Mouse (Mus musculus): ENCODE measurements around the gene Fbn1. TPM values are rescaled to one million over a fixed set of nuclear protein-coding genes. Genes with fewer than 3 reads are reported as not detected.

Gene Fbn1
- total and polyA plus RNA-seq, 3 experiments = 0.04 to 0.17 (median 0.09) TPM

- no peaks in the 10 kb centered on the region for H3K9me3 ChIP-seq (replicated peaks; ENCODE audit: low read length)
- H3K4me3 ChIP-seq (replicated peaks in 1 of 3; ENCODE audit: low read depth in 2 of 3, low read length in 2 of 3, poor library complexity in 1 of 3) = no peak overlapping the region
- peaks cover 0 to 3% of the 10 kb centered on the region in 2 experiments; a peak in 1 of 4 replicates for H3K4me1 ChIP-seq (ENCODE audit: control insufficient read depth in 1 of 2, insufficient read depth in 2 of 2)
- H3K79me2 ChIP-seq (replicated peaks; ENCODE audit: control insufficient read depth, extremely low read depth, insufficient read depth, poor library complexity, severe bottlenecking) = no peaks in the 10 kb centered on the region
- no peaks in the 10 kb centered on the region for H3K36me3 ChIP-seq (replicated peaks in 1 of 2; ENCODE audit: control insufficient read depth in 1 of 2, insufficient read depth in 1 of 2, low read length in 1 of 2)
- dilution Hi-C loops (cut with MboI; ENCODE audit: extremely low pct_ligation_motif_present, extremely low pct_unique_long_range_greater_than_20kb, low sequenced_read_pairs) = no loop called here
- H3K9ac ChIP-seq (ENCODE audit: insufficient read depth, low read depth) = no peak overlapping the region
- no peak overlapping the region for H3K4me2 ChIP-seq (ENCODE audit: insufficient read depth, low read depth, poor library complexity, severe bottlenecking)
- no peak overlapping the region for H3K27ac ChIP-seq (ENCODE audit: insufficient read depth, low read depth)
- TF ChIP-seq MAZ (IDR thresholded peaks at IDR 0.05; ENCODE audit: low read depth, low read length) (no peak), ZMIZ1 (IDR thresholded peaks at IDR 0.05; ENCODE audit: low read depth, low read length) (no peak), CHD1 (IDR thresholded peaks at IDR 0.05; ENCODE audit: low read depth, low read length) (no peak), HCFC1 (IDR thresholded peaks at IDR 0.05; ENCODE audit: low read depth, low read length) (no peak), SIN3A (IDR thresholded peaks at IDR 0.05; ENCODE audit: low read length) (no peak), UBTF (IDR thresholded peaks at IDR 0.05; ENCODE audit: low read depth, low read length) (no peak), POLR2A (IDR thresholded peaks at IDR 0.05; ENCODE audit: low read depth, low read length) (no peak), RCOR1 (conservative IDR thresholded peaks at IDR 0.05; ENCODE audit: low read depth, low read length) (no peak), CHD2 (IDR thresholded peaks at IDR 0.05; ENCODE audit: low read length) (no peak), JUN (IDR thresholded peaks at IDR 0.05; ENCODE audit: insufficient read depth, low read depth, low read length) (no peak), KAT2A (IDR thresholded peaks at IDR 0.05; ENCODE audit: insufficient replicate concordance, low read length) (no peak), E2F4 (IDR thresholded peaks at IDR 0.05; ENCODE audit: insufficient replicate concordance, low read depth, low read length) (no peak), ZKSCAN1 (IDR thresholded peaks at IDR 0.05; ENCODE audit: borderline replicate concordance, low read depth, low read length) (no peak), ETS1 (conservative IDR thresholded peaks at IDR 0.05; ENCODE audit: low read depth, low read length) (no peak), MAFK (IDR thresholded peaks at IDR 0.05; ENCODE audit: insufficient replicate concordance, low read length) (no peak), SMC3 (IDR thresholded peaks at IDR 0.05; ENCODE audit: low read depth, low read length) (no peak), POLR2AphosphoS2 (IDR thresholded peaks at IDR 0.05; ENCODE audit: low read depth, low read length) (no peak), BHLHE40 (IDR thresholded peaks at IDR 0.05; ENCODE audit: low read depth, low read length) (no peak), ELF1 (IDR thresholded peaks at IDR 0.05; ENCODE audit: low read depth, low read length) (no peak), TBP (conservative IDR thresholded peaks at IDR 0.05; ENCODE audit: low read depth, low read length) (no peak)
- no peaks in the 10 kb centered on the region for H3K27me3 ChIP-seq (replicated peaks)
- in situ Hi-C loops (cut with MboI; ENCODE audit: low pct_ligation_motif_present, low pct_unique_long_range_greater_than_20kb, low sequenced_read_pairs) = no loop called here
- no peak for DNase-seq (ENCODE audit: extremely low read depth)
Observed at GRCm38 (mm10) chr2:125380086-125380485, 127.7 kb downstream of the Fbn1 start.

- no peak overlapping the region for H3K27ac ChIP-seq (ENCODE audit: insufficient read depth, low read depth)
- dilution Hi-C loops (cut with MboI; ENCODE audit: extremely low pct_ligation_motif_present, extremely low pct_unique_long_range_greater_than_20kb, low sequenced_read_pairs) = no loop called here
- no peaks in the 10 kb centered on the region for H3K79me2 ChIP-seq (replicated peaks; ENCODE audit: control insufficient read depth, extremely low read depth, insufficient read depth, poor library complexity, severe bottlenecking)
- no peak overlapping the region for H3K4me2 ChIP-seq (ENCODE audit: insufficient read depth, low read depth, poor library complexity, severe bottlenecking)
- no peak overlapping the region for H3K9ac ChIP-seq (ENCODE audit: insufficient read depth, low read depth)
- DNase-seq (ENCODE audit: extremely low read depth) = no peak
- H3K9me3 ChIP-seq (replicated peaks; ENCODE audit: low read length) = no peaks in the 10 kb centered on the region
- peaks cover 0 to 3% of the 10 kb centered on the region in 2 experiments; a peak in 1 of 4 replicates for H3K4me1 ChIP-seq (ENCODE audit: control insufficient read depth in 1 of 2, insufficient read depth in 2 of 2)
- TF ChIP-seq ZNF384 (IDR thresholded peaks at IDR 0.05; ENCODE audit: low read depth, low read length) = no peak
- TF ChIP-seq BHLHE40 (IDR thresholded peaks at IDR 0.05; ENCODE audit: low read depth, low read length) = no peak
- no peak for TF ChIP-seq JUND (conservative IDR thresholded peaks at IDR 0.05; ENCODE audit: low read depth, low read length)
- TF ChIP-seq JUN (IDR thresholded peaks at IDR 0.05; ENCODE audit: insufficient read depth, low read depth, low read length) = no peak
- no peak for TF ChIP-seq PAX5 (IDR thresholded peaks at IDR 0.05; ENCODE audit: low read length)
- TF ChIP-seq CHD1 (IDR thresholded peaks at IDR 0.05; ENCODE audit: low read depth, low read length) = no peak
- no peak for TF ChIP-seq ZKSCAN1 (IDR thresholded peaks at IDR 0.05; ENCODE audit: borderline replicate concordance, low read depth, low read length)
- TF ChIP-seq ELF1 (IDR thresholded peaks at IDR 0.05; ENCODE audit: low read depth, low read length) = no peak
- TF ChIP-seq MAZ (IDR thresholded peaks at IDR 0.05; ENCODE audit: low read depth, low read length) = no peak
- TF ChIP-seq POLR2AphosphoS2 (IDR thresholded peaks at IDR 0.05; ENCODE audit: low read depth, low read length) = no peak
- TF ChIP-seq E2F4 (IDR thresholded peaks at IDR 0.05; ENCODE audit: insufficient replicate concordance, low read depth, low read length) = no peak
- TF ChIP-seq EP300 (IDR thresholded peaks at IDR 0.05; ENCODE audit: low read length) = no peak
- TF ChIP-seq ZMIZ1 (IDR thresholded peaks at IDR 0.05; ENCODE audit: low read depth, low read length) = no peak
- TF ChIP-seq RCOR1 (conservative IDR thresholded peaks at IDR 0.05; ENCODE audit: low read depth, low read length) = no peak
- no peak for TF ChIP-seq KAT2A (IDR thresholded peaks at IDR 0.05; ENCODE audit: insufficient replicate concordance, low read length)
- TF ChIP-seq CHD2 (IDR thresholded peaks at IDR 0.05; ENCODE audit: low read length) = no peak
- TF ChIP-seq CTCF (conservative IDR thresholded peaks at IDR 0.05 in 1 of 2, IDR thresholded peaks at IDR 0.05 in 1 of 2; ENCODE audit: low read depth in 2 of 2, low read length in 2 of 2) = no peak
- TF ChIP-seq UBTF (IDR thresholded peaks at IDR 0.05; ENCODE audit: low read depth, low read length) = no peak
- H3K36me3 ChIP-seq (replicated peaks in 1 of 2; ENCODE audit: control insufficient read depth in 1 of 2, insufficient read depth in 1 of 2, low read length in 1 of 2) = no peaks in the 10 kb centered on the region
- no peak overlapping the region for H3K4me3 ChIP-seq (replicated peaks in 1 of 3; ENCODE audit: low read depth in 2 of 3, low read length in 2 of 3, poor library complexity in 1 of 3)
- in situ Hi-C loops (cut with MboI; ENCODE audit: low pct_ligation_motif_present, low pct_unique_long_range_greater_than_20kb, low sequenced_read_pairs) = no loop called here
- no peaks in the 10 kb centered on the region for H3K27me3 ChIP-seq (replicated peaks)
Observed at GRCm38 (mm10) chr2:125379206-125379605, 128.6 kb downstream of the Fbn1 start.
